Mouse (Mus musculus) megakaryocyte, embryonic 14.5 days (primary cell): Measurements from ENCODE around the gene Rpl37a. TPM values are rescaled to one million over a fixed set of nuclear protein-coding genes. Genes with fewer than 3 reads are reported as not detected.

Source experiments
- H3K27me3 ChIP-seq: replicated peaks from 2 replicates; pipeline ENCODE3; 2012; ENCODE audit warnings: inconsistent platforms
- H3K36me3 ChIP-seq: replicated peaks from 2 replicates; pipeline ENCODE3; 2012; ENCODE audit warnings: low read length, inconsistent platforms, mixed read lengths
- H3K4me1 ChIP-seq: 2 replicates; pipeline ENCODE4 v1.6.1; 2012; ENCODE audit warnings: inconsistent platforms
- H3K4me3 ChIP-seq: replicated peaks from 2 replicates; pipeline ENCODE3; 2012; ENCODE audit warnings: moderate library complexity, mild to moderate bottlenecking, inconsistent platforms
- H3K9me3 ChIP-seq: 2 replicates; pipeline ENCODE4 v1.6.1; 2012; ENCODE audit warnings: inconsistent platforms
- FLI1 ChIP-seq: IDR thresholded peaks from 2 replicates; pipeline ENCODE4 v1.6.1; 2012; ENCODE audit warnings: low read length, inconsistent platforms, mixed read lengths
- GATA1 ChIP-seq: IDR thresholded peaks from 3 replicates; pipeline ENCODE4 v1.6.1; 2012; ENCODE audit warnings: mixed read lengths, low read length, inconsistent platforms, borderline replicate concordance
- polyA plus RNA-seq: library from polyadenylated mRNA; stranded (reverse); fragments of >175 nt; gene quantifications from 2 replicates; pipeline ENCODE4 v1.2.3, GENCODE M21; 2012; ENCODE audit warnings: low replicate concordance; ENCODE audit not compliant: insufficient read depth

Rpl37a gene
- 26.2 and 185 TPM in 2 replicates for polyA plus RNA-seq

DNA sequence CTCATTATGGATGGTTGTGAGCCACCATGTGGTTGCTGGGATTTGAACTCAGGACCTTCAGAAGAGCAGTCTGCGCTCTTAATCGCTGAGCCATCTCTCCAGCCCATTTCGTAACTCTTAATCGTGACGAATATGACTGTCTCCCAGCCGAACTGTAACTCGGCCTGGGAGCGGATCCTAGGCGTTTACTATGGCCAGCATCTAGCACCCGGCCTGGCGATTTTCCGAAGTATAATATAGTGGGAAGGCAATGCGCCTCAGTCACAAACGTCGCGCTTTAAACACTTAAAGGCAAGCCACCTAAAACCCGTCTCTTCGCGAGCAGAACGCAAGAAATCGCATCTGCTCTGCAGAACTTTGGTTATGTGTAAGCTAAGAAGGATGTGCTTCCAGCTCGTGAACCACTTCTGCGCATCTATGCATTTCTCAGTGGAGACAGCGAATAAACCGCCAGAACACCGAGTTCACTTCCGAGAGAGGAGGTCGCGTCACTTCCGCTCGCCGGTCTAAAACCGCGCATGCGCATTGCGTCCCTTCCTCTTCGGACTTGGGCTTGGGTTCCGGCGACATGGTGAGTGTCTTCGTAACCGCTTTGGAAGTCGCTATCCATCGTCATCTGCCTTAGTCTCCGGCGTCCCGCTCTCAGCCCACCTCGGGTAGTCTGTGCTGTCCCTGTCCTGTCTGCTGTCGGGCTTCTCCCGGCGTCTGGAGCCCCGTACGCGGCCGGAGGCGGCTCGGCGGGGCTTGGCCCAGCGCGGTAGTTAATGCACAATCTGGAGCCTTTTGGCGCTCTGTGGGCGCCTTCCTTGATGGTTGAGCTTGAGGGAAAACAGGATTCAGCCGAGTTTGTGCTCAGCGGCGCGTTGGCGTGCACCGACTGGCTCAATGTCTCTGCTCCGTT lies at the start of gene Rpl37a:
Gene Rpl37a (plus strand): TSS at position 538 of the 901 bp plus-strand sequence.
- no peaks in the 10 kb centered on the region for H3K9me3 ChIP-seq
- TF ChIP-seq GATA1 (no peak), FLI1 (peak; percentile 30; the same call in 1 of the 2 replicates)
- H3K4me1 ChIP-seq, result peaks cover 27% of the 10 kb centered on the region
- peak within 1 kb of the TSS; percentile 96 for H3K4me3 ChIP-seq
- no peaks in the 10 kb centered on the region for H3K27me3 ChIP-seq
- peaks cover 36% of the 10 kb centered on the region for H3K36me3 ChIP-seq

GRCm38 (mm10) chr1:72673070-72673469 lies 38.0 kb upstream of the Rpl37a start:
- no peak for TF ChIP-seq GATA1
- TF ChIP-seq FLI1, result no peak
- Histone ChIP-seq H3K4me3 (no peak overlapping the region), H3K4me1 (no peaks in the 10 kb centered on the region), H3K27me3 (no peaks in the 10 kb centered on the region), H3K36me3 (no peaks in the 10 kb centered on the region), H3K9me3 (no peaks in the 10 kb centered on the region)

DNA sequence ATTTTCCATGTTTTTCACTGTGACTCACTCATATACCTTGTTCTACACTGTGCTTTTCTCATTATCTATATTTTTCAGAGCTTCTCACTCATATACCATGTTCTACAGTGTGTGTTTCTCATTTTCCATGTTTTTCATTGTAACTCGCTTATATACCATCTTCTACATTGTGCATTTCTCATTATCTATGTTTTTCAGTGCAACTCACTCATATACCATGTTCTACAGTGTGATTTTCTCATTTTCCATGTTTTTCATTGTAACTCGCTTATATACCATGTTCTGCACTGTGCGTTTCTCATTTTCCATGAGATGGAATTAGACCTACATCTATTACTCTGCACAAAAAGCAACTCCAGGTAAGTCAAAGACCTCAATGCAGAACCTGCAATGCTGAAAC lies 14.8 kb upstream of the Rpl37a start:
- Histone ChIP-seq H3K4me1 (no peaks in the 10 kb centered on the region), H3K27me3 (no peaks in the 10 kb centered on the region), H3K4me3 (no peak overlapping the region), H3K9me3 (no peaks in the 10 kb centered on the region), H3K36me3 (no peaks in the 10 kb centered on the region)
- TF ChIP-seq GATA1, result no peak
- TF ChIP-seq FLI1, result no peak

GRCm38 (mm10) chr1:72698651-72699050 lies 12.4 kb upstream of the Rpl37a start:
- H3K9me3 ChIP-seq, result no peaks in the 10 kb centered on the region
- H3K27me3 ChIP-seq, result no peaks in the 10 kb centered on the region
- H3K4me1 ChIP-seq, result no peaks in the 10 kb centered on the region
- H3K36me3 ChIP-seq, result no peaks in the 10 kb centered on the region
- no peak overlapping the region for H3K4me3 ChIP-seq
- TF ChIP-seq FLI1, result no peak
- no peak for TF ChIP-seq GATA1

- Histone ChIP-seq H3K9me3 (no peaks in the 10 kb centered on the region), H3K4me1 (no peaks in the 10 kb centered on the region), H3K4me3 (no peak within 1 kb of the TSS), H3K36me3 (no peaks in the 10 kb centered on the region), H3K27me3 (no peaks in the 10 kb centered on the region)
- TF ChIP-seq FLI1 (no peak), GATA1 (no peak)
Observed at GRCm38 (mm10) chr1:72700479-72700878, 10.6 kb upstream of the Rpl37a start, which contains the start of gene Ankar. Ankar (minus strand) TSS chr1:72700579.

GRCm38 (mm10) chr1:72707525-72707924 lies 3.6 kb upstream of the Rpl37a start:
- no peak for TF ChIP-seq FLI1
- TF ChIP-seq GATA1, result no peak
- H3K4me1 ChIP-seq, result peaks cover 8% of the 10 kb centered on the region; the same call in 1 of the 2 replicates
- H3K4me3 ChIP-seq, result no peak overlapping the region
- no peaks in the 10 kb centered on the region for H3K27me3 ChIP-seq
- H3K9me3 ChIP-seq, result no peaks in the 10 kb centered on the region
- peaks cover 1% of the 10 kb centered on the region for H3K36me3 ChIP-seq

DNA sequence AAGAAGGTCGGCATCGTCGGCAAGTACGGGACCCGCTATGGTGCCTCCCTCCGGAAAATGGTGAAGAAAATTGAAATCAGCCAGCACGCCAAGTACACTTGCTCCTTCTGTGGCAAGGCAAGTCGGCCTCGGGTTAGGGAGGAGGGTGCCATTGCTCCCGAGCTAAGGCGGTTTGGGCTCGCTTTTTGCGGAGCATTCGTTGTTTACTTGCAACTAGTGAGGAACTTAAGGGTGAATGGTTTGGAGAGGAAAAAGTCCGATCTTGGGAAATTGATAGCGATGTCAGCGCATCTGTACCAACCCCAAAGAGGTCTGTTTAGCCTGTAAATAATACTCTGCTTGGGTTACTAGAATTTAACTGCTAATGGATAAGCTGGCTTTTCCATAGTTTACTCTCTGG lies 594 bp downstream of the Rpl37a start:
- Histone ChIP-seq H3K9me3 (no peaks in the 10 kb centered on the region), H3K27me3 (no peaks in the 10 kb centered on the region)
- TF ChIP-seq GATA1 (no peak), FLI1 (no peak)

GRCm38 (mm10) chr1:72714547-72714946 lies 3.5 kb downstream of the Rpl37a start:
- TF ChIP-seq GATA1, result no peak
- TF ChIP-seq FLI1, result no peak
- Histone ChIP-seq H3K9me3 (no peaks in the 10 kb centered on the region), H3K4me1 (peaks cover 19% of the 10 kb centered on the region), H3K4me3 (no peak overlapping the region), H3K36me3 (peaks cover 61% of the 10 kb centered on the region), H3K27me3 (no peaks in the 10 kb centered on the region)

More for the DNA sequence above, 594 bp downstream of the Rpl37a start:
- Histone ChIP-seq H3K4me3 (peak overlapping the region; percentile 96), H3K36me3 (peaks cover 43% of the 10 kb centered on the region), H3K4me1 (peaks cover 27% of the 10 kb centered on the region)

DNA sequence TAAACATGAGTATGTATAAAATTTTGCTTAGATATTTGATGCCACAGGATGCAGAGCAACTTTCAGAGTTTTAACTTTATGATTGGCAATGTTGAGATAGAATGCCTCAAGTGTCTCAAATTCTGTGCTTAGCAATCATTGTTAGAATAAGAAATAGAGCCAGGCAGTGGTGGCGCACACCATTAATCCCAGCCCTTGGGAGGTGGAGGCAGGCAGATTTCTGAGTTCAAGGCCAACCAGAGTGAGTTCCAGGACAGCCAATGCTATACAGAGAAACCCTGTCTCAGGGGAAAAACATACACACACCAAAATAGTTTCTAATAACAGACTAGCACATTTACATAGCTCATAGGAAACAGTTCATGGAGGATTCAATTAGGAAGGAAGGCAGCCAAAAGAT lies 4.0 kb downstream of the Rpl37a start:
- no peaks in the 10 kb centered on the region for H3K27me3 ChIP-seq
- H3K9me3 ChIP-seq, result no peaks in the 10 kb centered on the region
- H3K4me3 ChIP-seq, result no peak overlapping the region
- H3K36me3 ChIP-seq, result peaks cover 63% of the 10 kb centered on the region
- H3K4me1 ChIP-seq, result peaks cover 19% of the 10 kb centered on the region
- TF ChIP-seq FLI1 (no peak), GATA1 (no peak)
